Mouse (Mus musculus) cerebellum, adult 2 months (tissue): ENCODE measurements around the gene Cse1l. TPM values are rescaled to one million over a fixed set of nuclear protein-coding genes. Genes with fewer than 3 reads are reported as not detected.

Source experiments
- DNase-seq, 2 experiments: peaks; one replicate each; pipeline ENCODE4 v3.0.0; 2021
- H3K27ac ChIP-seq: fragments of 200-500 bp; 2 replicates; pipeline ENCODE4 v1.5.1; 2012; ENCODE audit warnings: low read length, control low read depth, inconsistent platforms; ENCODE audit not compliant: insufficient read depth
- H3K27me3 ChIP-seq: fragments of 200-500 bp; 2 replicates; pipeline ENCODE4 v1.6.1; 2012; ENCODE audit warnings: inconsistent platforms, mild to moderate bottlenecking, low read length, moderate library complexity; ENCODE audit not compliant: control insufficient read depth, insufficient read depth
- H3K4me1 ChIP-seq: fragments of 200-500 bp; 2 replicates; pipeline ENCODE4 v1.6.1; 2011; ENCODE audit warnings: low read length; ENCODE audit not compliant: control insufficient read depth, insufficient read depth
- H3K4me3 ChIP-seq: fragments of 200-500 bp; replicated peaks from 2 replicates; pipeline ENCODE3; 2011; ENCODE audit warnings: mild to moderate bottlenecking, low read depth, low read length, control low read depth; ENCODE audit not compliant: insufficient read depth
- CTCF ChIP-seq: fragments of 200-500 bp; IDR thresholded peaks from 2 replicates; pipeline ENCODE4 v1.5.1; 2011; ENCODE audit warnings: low read depth, mild to moderate bottlenecking, control low read depth, low read length, moderate library complexity, borderline replicate concordance; ENCODE audit not compliant: insufficient read depth
- POLR2A ChIP-seq: fragments of 200-500 bp; IDR thresholded peaks from 2 replicates; pipeline ENCODE4 v1.6.1; 2011; ENCODE audit warnings: low read length, control low read depth, borderline replicate concordance; ENCODE audit not compliant: insufficient read depth
- WGBS: fragments of 180-500 bp; shearing (Covaris S2); methylation state at CpG from one replicate; pipeline ENCODE4 v1.1.7; 2018; 5-methylcytosine and 5-hydroxymethylcytosine counted together
- polyA plus RNA-seq: library from polyadenylated mRNA; depleted of rRNA; stranded (reverse); fragments of >200 nt; gene quantifications from 2 replicates; pipeline ENCODE4 v1.2.3, GENCODE M21; 2012

Cse1l gene
- polyA plus RNA-seq, 1 experiment = 49.9 TPM

DNA sequence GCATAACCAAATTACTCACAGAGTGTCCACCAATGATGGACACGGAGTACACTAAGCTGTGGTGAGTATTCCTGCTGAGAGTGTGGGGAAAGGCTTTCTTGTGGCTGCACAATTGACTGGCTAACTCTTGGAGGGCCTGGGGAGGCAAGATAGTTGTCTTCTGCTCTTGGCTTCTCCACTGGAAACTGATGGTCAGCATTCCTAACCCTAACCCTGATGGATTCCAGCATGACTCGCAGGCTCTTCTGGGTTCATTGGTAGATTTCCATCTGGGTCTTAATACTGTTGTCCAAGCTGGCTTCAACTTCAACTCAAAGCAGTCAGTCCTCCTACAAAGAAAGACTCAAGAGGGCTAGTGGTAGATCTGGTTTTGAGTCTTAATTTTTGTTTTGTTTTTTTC lies 37.3 kb downstream of the Cse1l start:
- Histone ChIP-seq H3K27me3 (no peaks in the 10 kb centered on the region), H3K4me1 (no peaks in the 10 kb centered on the region), H3K4me3 (no peak overlapping the region), H3K27ac (no peak overlapping the region)
- no peak for DNase-seq
- TF ChIP-seq POLR2A = no peak
- no peak for TF ChIP-seq CTCF
- WGBS = 59% methylated on average over 2 of the region's 2 CpGs

- no peaks in the 10 kb centered on the region for H3K27me3 ChIP-seq
- no peak for TF ChIP-seq POLR2A
- TF ChIP-seq CTCF = no peak
- WGBS = 62% methylated on average over 1 of the region's 1 CpGs
These were observed 38.5 kb downstream of the Cse1l start for GRCm38 (mm10) chr2:166944346-166944745.

DNA sequence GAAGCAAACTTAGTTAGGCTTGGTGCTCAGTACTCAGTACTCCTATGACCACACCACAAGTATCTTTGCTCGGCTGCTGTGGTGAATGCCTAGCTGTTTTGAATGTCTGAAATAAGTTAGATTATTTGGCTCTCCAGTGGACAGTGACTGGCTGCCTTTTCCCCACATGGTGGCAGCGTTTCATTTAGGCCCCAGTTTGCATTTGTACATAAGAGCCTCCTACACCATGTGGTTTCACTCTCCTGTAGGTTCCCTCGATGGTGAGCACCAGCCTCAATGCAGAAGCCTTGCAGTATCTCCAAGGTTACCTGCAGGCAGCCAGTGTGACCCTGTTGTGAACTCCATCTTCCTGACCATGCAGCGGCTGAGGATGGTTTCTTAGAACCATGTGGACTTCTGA lies 39.6 kb downstream of the Cse1l start:
- no peaks in the 10 kb centered on the region for H3K27me3 ChIP-seq
- H3K4me1 ChIP-seq = no peaks in the 10 kb centered on the region
- H3K27ac ChIP-seq = no peak overlapping the region
- WGBS = 39% methylated on average over 4 of the region's 4 CpGs
- no peak for DNase-seq
- no peak overlapping the region for H3K4me3 ChIP-seq
- no peak for TF ChIP-seq POLR2A
- 0 out of 2 replicates have a peak, but pooled peaks have one; percentile 8 for TF ChIP-seq CTCF

More at GRCm38 (mm10) chr2:166944346-166944745, 38.5 kb downstream of the Cse1l start:
- Histone ChIP-seq H3K4me1 (no peaks in the 10 kb centered on the region), H3K27ac (no peak overlapping the region), H3K4me3 (no peak overlapping the region)
- DNase-seq = no peak

GRCm38 (mm10) chr2:166948246-166948645 lies 42.4 kb downstream of the Cse1l start:
- 59% methylated on average over 1 of the region's 1 CpGs for WGBS
- H3K4me3 ChIP-seq = no peak overlapping the region
- H3K27me3 ChIP-seq = no peaks in the 10 kb centered on the region
- H3K4me1 ChIP-seq = no peaks in the 10 kb centered on the region
- TF ChIP-seq CTCF (no peak), POLR2A (no peak)
- DNase-seq = no peak
- H3K27ac ChIP-seq = no peak overlapping the region

DNA sequence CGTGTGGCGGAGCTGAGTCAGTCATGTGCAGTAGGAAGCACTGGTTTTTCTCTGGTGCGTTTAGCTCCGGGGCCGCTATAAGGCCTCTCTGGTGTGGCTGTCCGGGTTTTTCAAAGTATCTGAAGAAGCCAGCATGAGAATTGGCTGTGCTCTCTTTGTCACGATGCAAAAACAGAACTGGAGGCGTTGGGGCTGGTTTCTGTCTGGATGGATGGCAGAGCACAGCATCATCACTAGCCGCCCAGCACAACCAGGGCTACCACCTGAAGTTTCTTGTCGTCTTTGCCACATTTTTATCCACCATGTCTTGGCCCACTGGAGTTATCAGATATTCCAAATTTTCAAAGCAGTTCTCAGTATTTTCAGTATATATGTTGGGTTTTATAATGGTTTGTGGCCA lies 43.1 kb downstream of the Cse1l start:
- TF ChIP-seq CTCF (no peak), POLR2A (no peak)
- Histone ChIP-seq H3K27me3 (no peaks in the 10 kb centered on the region), H3K4me3 (no peak overlapping the region), H3K27ac (no peak overlapping the region), H3K4me1 (no peaks in the 10 kb centered on the region)
- WGBS = 79% methylated on average over 10 of the region's 10 CpGs
- no peak for DNase-seq

GRCm38 (mm10) chr2:166950853-166951648 lies 45.2 kb downstream of the Cse1l start:
- TF ChIP-seq POLR2A = no peak
- TF ChIP-seq CTCF = no peak
- Histone ChIP-seq H3K4me3 (no peak overlapping the region), H3K4me1 (no peaks in the 10 kb centered on the region), H3K27me3 (no peaks in the 10 kb centered on the region), H3K27ac (no peak overlapping the region)
- WGBS = 43% methylated on average over 14 of the region's 14 CpGs
- peak; percentile 41 to 47 for DNase-seq

- Histone ChIP-seq H3K4me1 (peaks cover 7% of the 10 kb centered on the region; the same call in 1 of the 2 replicates), H3K27me3 (no peaks in the 10 kb centered on the region), H3K27ac (no peak overlapping the region), H3K4me3 (no peak overlapping the region)
- no peak for DNase-seq
- 73% methylated on average over 6 of the region's 6 CpGs for WGBS
- TF ChIP-seq POLR2A (no peak), CTCF (no peak)
These were observed 46.3 kb downstream of the Cse1l start for GRCm38 (mm10) chr2:166952151-166952550.

DNA sequence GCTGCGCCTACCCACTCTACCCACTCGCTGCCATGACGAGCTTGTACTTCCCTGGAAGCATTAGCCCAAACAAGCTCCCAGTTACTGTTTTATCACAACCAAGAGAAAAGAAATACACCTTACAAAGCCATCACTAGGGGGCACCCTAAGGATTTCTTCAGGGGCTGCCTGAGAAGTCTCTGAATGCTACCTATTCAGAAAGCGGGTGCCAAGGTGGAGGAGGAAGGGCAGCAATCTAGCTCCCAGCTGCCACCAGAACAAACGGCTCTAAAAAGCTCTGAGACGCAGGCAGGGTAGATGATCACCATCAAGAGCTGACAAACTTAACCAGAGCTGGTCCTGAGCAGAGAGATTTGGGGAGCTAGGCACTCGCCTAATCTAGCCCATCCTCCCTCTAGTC lies 51.0 kb downstream of the Cse1l start:
- 41% methylated on average over 7 of the region's 7 CpGs for WGBS
- no peak overlapping the region for H3K4me3 ChIP-seq
- no peak overlapping the region for H3K27ac ChIP-seq
- peaks cover 21% of the 10 kb centered on the region for H3K4me1 ChIP-seq
- peak; percentile 44 for TF ChIP-seq CTCF
- TF ChIP-seq POLR2A = no peak
- H3K27me3 ChIP-seq = no peaks in the 10 kb centered on the region
- peak; percentile 56 to 75 for DNase-seq
